Mouse (Mus musculus) testis, postnatal 10 days (tissue): ENCODE data around the gene Rev1.
"Not testable (repeated sequence)": the region's sequence is repeated elsewhere in the genome, so short reads cannot be mapped to it uniquely, and the experiment has no call there.

Source experiments
- DNase-seq: peaks from one replicate; pipeline ENCODE4 v3.0.0; 2021; ENCODE audit warnings: low spot score

Gene Rev1

GRCm38 (mm10) chr1:38062156-38062555 is 67.4 kb downstream of the Rev1 start:
- DNase-seq: not testable (repeated sequence)

DNA sequence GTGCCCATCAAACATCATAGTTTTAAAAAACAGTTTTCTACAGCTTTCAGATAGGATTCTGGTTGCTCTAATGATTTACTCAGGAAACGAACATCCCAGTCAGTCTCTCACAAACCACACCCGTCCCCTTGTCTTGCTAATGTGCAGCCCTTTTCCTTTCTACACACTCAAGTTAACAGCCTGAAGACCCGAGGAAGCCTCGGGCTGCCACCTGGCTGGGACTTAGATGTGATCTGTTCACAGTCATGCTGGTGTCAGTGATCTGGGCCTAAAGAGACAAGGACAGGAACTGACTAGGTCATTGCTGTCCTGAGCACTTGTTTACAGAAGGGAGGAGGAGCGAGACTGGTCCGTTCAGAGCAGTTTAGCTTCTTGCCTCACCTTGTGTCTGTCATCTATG is 71.2 kb downstream of the Rev1 start:
- DNase-seq: no peak

DNA sequence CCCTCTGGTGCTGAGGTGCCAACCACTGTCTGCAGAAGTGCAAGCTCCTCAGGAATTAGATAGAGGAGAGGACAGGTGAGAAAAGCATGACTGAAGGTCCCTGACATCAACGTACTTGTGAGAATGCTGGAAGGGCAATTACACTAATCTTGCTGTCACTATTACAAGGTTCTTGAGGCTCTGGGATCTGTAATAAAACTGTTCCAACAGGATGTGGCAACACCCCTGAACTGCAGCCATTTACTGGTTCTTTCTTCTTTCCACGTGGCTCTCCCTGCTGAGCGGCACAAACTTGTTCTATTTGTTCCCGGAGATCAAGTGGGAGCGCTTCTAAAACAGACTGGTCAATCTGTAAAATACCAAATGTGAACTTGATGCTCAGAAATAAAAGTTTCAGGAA is 74.4 kb downstream of the Rev1 start:
- no peak for DNase-seq

- no peak for DNase-seq
Measured at GRCm38 (mm10) chr1:38049562-38049961, 80.0 kb downstream of the Rev1 start.

GRCm38 (mm10) chr1:38048121-38048520 is 81.5 kb downstream of the Rev1 start:
- DNase-seq: no peak

DNA sequence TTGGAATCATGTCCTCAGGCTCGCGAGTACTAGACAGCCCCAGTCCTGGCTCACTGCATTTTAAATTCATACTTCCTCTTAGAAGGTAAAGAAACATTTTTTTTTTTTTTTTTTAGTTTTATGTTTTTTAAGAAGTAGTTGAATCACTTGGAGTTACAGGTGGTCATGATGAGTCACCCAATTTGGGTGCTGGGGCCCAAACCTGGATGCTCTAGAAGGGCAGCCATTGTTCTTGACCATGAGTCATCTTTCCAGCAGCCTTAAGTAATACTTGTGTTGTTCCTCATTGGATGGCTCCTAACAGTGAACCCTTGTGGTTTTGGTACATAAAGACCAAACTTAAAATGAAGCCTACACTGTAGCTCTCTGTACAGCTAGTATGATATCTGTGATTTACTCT is 90.7 kb downstream of the Rev1 start:
- DNase-seq: no peak

GRCm38 (mm10) chr1:38037375-38037774 is 92.2 kb downstream of the Rev1 start:
- no peak for DNase-seq

DNA sequence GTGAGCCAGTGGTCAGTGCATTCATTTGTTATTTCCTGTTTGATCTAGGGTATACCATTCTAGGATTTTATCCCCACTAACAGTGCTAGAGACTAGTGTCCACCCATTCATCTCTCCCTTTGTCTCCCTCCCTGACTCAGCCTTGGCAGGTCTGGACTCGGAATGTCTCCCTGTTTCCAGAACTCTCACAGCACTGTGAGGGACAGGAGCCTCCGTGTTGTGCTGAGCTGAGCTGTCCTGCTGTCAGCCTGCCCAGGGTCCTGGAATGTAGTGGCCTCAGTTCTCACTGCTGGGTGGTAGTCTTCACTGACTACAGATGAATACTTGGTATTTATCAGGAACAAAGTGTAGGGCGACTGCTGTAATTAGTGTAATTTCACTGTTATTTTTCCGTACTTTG is 94.1 kb downstream of the Rev1 start:
- no peak for DNase-seq

DNA sequence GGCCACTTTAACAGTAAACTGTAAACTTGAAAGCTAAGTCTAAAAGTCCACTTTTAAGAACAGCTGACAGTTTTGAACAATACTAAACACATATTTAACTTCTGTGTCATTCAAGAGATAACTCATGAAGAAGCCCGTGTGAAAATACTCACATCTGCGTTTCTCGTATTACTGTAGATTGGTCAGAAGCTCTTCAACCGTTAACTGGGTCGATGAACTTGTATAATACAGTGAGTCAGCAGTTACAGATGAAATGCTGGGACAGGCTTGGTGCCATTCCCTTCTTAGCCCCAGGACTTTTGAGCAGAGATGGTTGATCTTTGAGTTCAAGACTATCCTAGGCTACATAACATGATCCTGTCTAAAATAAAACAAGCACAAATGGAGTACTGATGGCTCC is 98.2 kb downstream of the Rev1 start:
- no peak for DNase-seq

- no peak for DNase-seq
Measured at GRCm38 (mm10) chr1:38027301-38027700, 102.3 kb downstream of the Rev1 start.

- DNase-seq: no peak
Measured at GRCm38 (mm10) chr1:38014551-38015203, 114.9 kb downstream of the Rev1 start.

DNA sequence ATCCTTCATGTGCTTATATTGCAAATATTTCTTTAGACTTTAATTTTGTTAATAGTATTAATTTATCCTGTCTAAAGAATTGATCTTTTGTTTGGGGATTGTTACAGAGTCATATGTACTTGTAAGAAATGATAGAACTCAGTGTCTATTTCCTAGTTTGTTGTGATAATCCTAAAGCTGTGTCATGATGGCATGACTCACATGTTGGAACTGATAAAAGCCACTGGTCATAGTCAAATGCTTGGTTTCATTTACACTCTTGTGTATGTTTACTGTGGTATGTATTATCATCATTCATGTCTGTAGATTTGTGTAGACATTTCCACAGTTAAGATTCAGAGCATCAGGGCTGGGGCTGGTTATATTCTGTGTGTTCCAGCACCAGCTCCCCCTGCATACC is 117.1 kb downstream of the Rev1 start:
- DNase-seq: no peak

GRCm38 (mm10) chr1:38012104-38012503 is 117.5 kb downstream of the Rev1 start:
- DNase-seq: no peak

DNA sequence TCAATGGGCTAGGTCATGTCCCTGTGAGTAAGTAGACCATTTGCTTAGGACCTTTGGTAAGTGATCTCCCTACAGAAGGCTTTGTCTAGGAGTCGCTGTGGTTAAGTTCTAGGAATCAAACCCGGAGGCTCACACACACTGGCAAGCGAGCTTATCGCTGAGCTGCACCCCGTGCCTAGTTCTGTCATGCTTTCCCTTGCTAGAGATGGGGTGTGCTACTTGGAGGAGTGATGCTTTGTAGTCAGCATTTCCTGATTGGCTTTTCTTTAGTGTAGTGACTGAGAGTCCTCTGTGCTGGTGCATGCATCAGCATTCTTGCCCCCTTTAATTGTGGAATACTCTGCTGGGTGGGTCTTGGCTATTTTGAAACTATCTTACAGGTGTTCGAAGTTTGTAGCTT is 118.0 kb downstream of the Rev1 start:
- DNase-seq: no peak

DNA sequence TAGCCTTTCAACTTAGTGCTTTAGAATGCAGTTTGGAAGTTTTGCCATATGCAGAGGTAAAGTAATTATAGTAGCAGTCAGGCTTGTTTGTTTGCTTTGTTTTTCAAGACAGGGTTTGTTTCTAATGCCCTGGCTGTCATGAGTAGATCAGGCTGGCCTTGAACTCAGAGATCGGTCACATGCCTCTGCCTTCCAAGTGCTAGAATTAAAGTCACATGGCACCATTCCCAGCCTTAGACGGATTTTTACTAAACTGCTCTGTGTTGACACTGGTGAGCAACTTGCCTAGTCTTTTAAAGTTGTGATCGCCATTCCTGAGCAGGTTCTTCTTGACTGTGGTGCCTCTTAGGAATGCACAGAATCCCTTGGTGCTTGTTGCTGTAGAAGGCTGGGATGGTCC is 122.9 kb downstream of the Rev1 start:
- DNase-seq: no peak

- DNase-seq: no peak
Measured at GRCm38 (mm10) chr1:38003046-38003445, 126.6 kb downstream of the Rev1 start.
